Mouse (Mus musculus): ENCODE data around the gene Pcdh9. TPM values are rescaled to one million over a fixed set of nuclear protein-coding genes. Genes with fewer than 3 reads are reported as not detected.

The Pcdh9 gene
- total and polyA plus RNA-seq, 3 experiments = 0.22 TPM; not detected in 2

- no peaks in the 10 kb centered on the region for H3K27me3 ChIP-seq (ENCODE audit: insufficient read depth, low read length)
- ATAC-seq (ENCODE audit: extremely low read depth, insufficient number of reproducible peaks, low FRiP score, poor library complexity, severe bottlenecking) (no peak), DNase-seq (ENCODE audit: low spot score) (no peak)
- peaks cover 16% of the 10 kb centered on the region for H3K9me3 ChIP-seq (replicated peaks)
- TF ChIP-seq CTCF (IDR thresholded peaks at IDR 0.05; ENCODE audit: low read depth, low read length) = no peak
- TF ChIP-seq GATA2 (IDR thresholded peaks at IDR 0.05; ENCODE audit: borderline replicate concordance, low read depth, low read length) = no peak
- TF ChIP-seq POLR2AphosphoS5 (IDR thresholded peaks at IDR 0.05; ENCODE audit: insufficient replicate concordance, low read depth, low read length) = no peak
- no peak for TF ChIP-seq GATA1 (IDR thresholded peaks at IDR 0.05; ENCODE audit: borderline replicate concordance, low read length)
- no peak for TF ChIP-seq TAL1 (conservative IDR thresholded peaks at IDR 0.05; ENCODE audit: low read depth, low read length)
- no peaks in the 10 kb centered on the region for H3K4me1 ChIP-seq (ENCODE audit: insufficient read depth, low read depth, low read length)
- no peaks in the 10 kb centered on the region for H3K36me3 ChIP-seq (replicated peaks)
- no peak overlapping the region for H3K4me3 ChIP-seq (ENCODE audit: low read depth, low read length)
Measured at GRCm38 (mm10) chr14:93095081-93095480, 795.4 kb downstream of the Pcdh9 start.

- Histone ChIP-seq H3K9me3 (replicated peaks) (peaks cover 14% of the 10 kb centered on the region), H3K27me3 (ENCODE audit: insufficient read depth, low read length) (no peaks in the 10 kb centered on the region), H3K36me3 (replicated peaks) (no peaks in the 10 kb centered on the region), H3K4me3 (ENCODE audit: low read depth, low read length) (no peak overlapping the region), H3K4me1 (ENCODE audit: insufficient read depth, low read depth, low read length) (no peaks in the 10 kb centered on the region)
- no peak for ATAC-seq (ENCODE audit: extremely low read depth, insufficient number of reproducible peaks, low FRiP score, poor library complexity, severe bottlenecking)
- TF ChIP-seq CTCF (IDR thresholded peaks at IDR 0.05; ENCODE audit: low read depth, low read length) = no peak
- no peak for TF ChIP-seq TAL1 (conservative IDR thresholded peaks at IDR 0.05; ENCODE audit: low read depth, low read length)
- no peak for TF ChIP-seq POLR2AphosphoS5 (IDR thresholded peaks at IDR 0.05; ENCODE audit: insufficient replicate concordance, low read depth, low read length)
- TF ChIP-seq GATA1 (IDR thresholded peaks at IDR 0.05; ENCODE audit: borderline replicate concordance, low read length) = no peak
- no peak for TF ChIP-seq GATA2 (IDR thresholded peaks at IDR 0.05; ENCODE audit: borderline replicate concordance, low read depth, low read length)
- no peak for DNase-seq (ENCODE audit: low spot score)
Measured at GRCm38 (mm10) chr14:93092806-93093205, 797.7 kb downstream of the Pcdh9 start.

- DNase-seq (ENCODE audit: low spot score) = no peak
- no peak overlapping the region for H3K4me3 ChIP-seq (ENCODE audit: low read depth, low read length)
- peaks cover 2% of the 10 kb centered on the region; the same call in 1 of the 2 replicates for H3K9me3 ChIP-seq (replicated peaks)
- H3K4me1 ChIP-seq (ENCODE audit: insufficient read depth, low read depth, low read length) = no peaks in the 10 kb centered on the region
- no peak for ATAC-seq (ENCODE audit: extremely low read depth, insufficient number of reproducible peaks, low FRiP score, poor library complexity, severe bottlenecking)
- no peaks in the 10 kb centered on the region for H3K27me3 ChIP-seq (ENCODE audit: insufficient read depth, low read length)
- H3K36me3 ChIP-seq (replicated peaks) = no peaks in the 10 kb centered on the region
- TF ChIP-seq GATA2 (IDR thresholded peaks at IDR 0.05; ENCODE audit: borderline replicate concordance, low read depth, low read length) (no peak), CTCF (IDR thresholded peaks at IDR 0.05; ENCODE audit: low read depth, low read length) (no peak), POLR2AphosphoS5 (IDR thresholded peaks at IDR 0.05; ENCODE audit: insufficient replicate concordance, low read depth, low read length) (no peak), TAL1 (conservative IDR thresholded peaks at IDR 0.05; ENCODE audit: low read depth, low read length) (no peak), GATA1 (IDR thresholded peaks at IDR 0.05; ENCODE audit: borderline replicate concordance, low read length) (no peak)
Measured at GRCm38 (mm10) chr14:93085646-93086045, 804.8 kb downstream of the Pcdh9 start.

GRCm38 (mm10) chr14:93083140-93083539, 807.3 kb downstream of the Pcdh9 start:
- peaks cover 8% of the 10 kb centered on the region for H3K9me3 ChIP-seq (replicated peaks)
- no peaks in the 10 kb centered on the region for H3K4me1 ChIP-seq (ENCODE audit: insufficient read depth, low read depth, low read length)
- H3K4me3 ChIP-seq (ENCODE audit: low read depth, low read length) = no peak overlapping the region
- TF ChIP-seq TAL1 (conservative IDR thresholded peaks at IDR 0.05; ENCODE audit: low read depth, low read length) (no peak), CTCF (IDR thresholded peaks at IDR 0.05; ENCODE audit: low read depth, low read length) (no peak), POLR2AphosphoS5 (IDR thresholded peaks at IDR 0.05; ENCODE audit: insufficient replicate concordance, low read depth, low read length) (no peak), GATA1 (IDR thresholded peaks at IDR 0.05; ENCODE audit: borderline replicate concordance, low read length) (no peak), GATA2 (IDR thresholded peaks at IDR 0.05; ENCODE audit: borderline replicate concordance, low read depth, low read length) (no peak)
- DNase-seq (ENCODE audit: low spot score) = no peak
- no peak for ATAC-seq (ENCODE audit: extremely low read depth, insufficient number of reproducible peaks, low FRiP score, poor library complexity, severe bottlenecking)
- no peaks in the 10 kb centered on the region for H3K36me3 ChIP-seq (replicated peaks)
- H3K27me3 ChIP-seq (ENCODE audit: insufficient read depth, low read length) = no peaks in the 10 kb centered on the region

- TF ChIP-seq GATA2 (IDR thresholded peaks at IDR 0.05; ENCODE audit: borderline replicate concordance, low read depth, low read length) (no peak), TAL1 (conservative IDR thresholded peaks at IDR 0.05; ENCODE audit: low read depth, low read length) (no peak), GATA1 (IDR thresholded peaks at IDR 0.05; ENCODE audit: borderline replicate concordance, low read length) (no peak), CTCF (IDR thresholded peaks at IDR 0.05; ENCODE audit: low read depth, low read length) (no peak), POLR2AphosphoS5 (IDR thresholded peaks at IDR 0.05; ENCODE audit: insufficient replicate concordance, low read depth, low read length) (no peak)
- H3K36me3 ChIP-seq (replicated peaks) = no peaks in the 10 kb centered on the region
- no peaks in the 10 kb centered on the region for H3K27me3 ChIP-seq (ENCODE audit: insufficient read depth, low read length)
- H3K4me3 ChIP-seq (ENCODE audit: low read depth, low read length) = no peak overlapping the region
- peaks cover 11% of the 10 kb centered on the region for H3K9me3 ChIP-seq (replicated peaks)
- no peak for ATAC-seq (ENCODE audit: extremely low read depth, insufficient number of reproducible peaks, low FRiP score, poor library complexity, severe bottlenecking)
- DNase-seq (ENCODE audit: low spot score) = no peak
- H3K4me1 ChIP-seq (ENCODE audit: insufficient read depth, low read depth, low read length) = no peaks in the 10 kb centered on the region
Measured at GRCm38 (mm10) chr14:93080910-93081309, 809.6 kb downstream of the Pcdh9 start.

- Histone ChIP-seq H3K27me3 (ENCODE audit: insufficient read depth, low read length) (no peaks in the 10 kb centered on the region), H3K4me3 (ENCODE audit: low read depth, low read length) (no peak overlapping the region), H3K4me1 (ENCODE audit: insufficient read depth, low read depth, low read length) (no peaks in the 10 kb centered on the region), H3K9me3 (replicated peaks) (peaks cover 24% of the 10 kb centered on the region), H3K36me3 (replicated peaks) (no peaks in the 10 kb centered on the region)
- no peak for ATAC-seq (ENCODE audit: extremely low read depth, insufficient number of reproducible peaks, low FRiP score, poor library complexity, severe bottlenecking)
- no peak for TF ChIP-seq CTCF (IDR thresholded peaks at IDR 0.05; ENCODE audit: low read depth, low read length)
- TF ChIP-seq GATA2 (IDR thresholded peaks at IDR 0.05; ENCODE audit: borderline replicate concordance, low read depth, low read length) = no peak
- no peak for TF ChIP-seq TAL1 (conservative IDR thresholded peaks at IDR 0.05; ENCODE audit: low read depth, low read length)
- TF ChIP-seq POLR2AphosphoS5 (IDR thresholded peaks at IDR 0.05; ENCODE audit: insufficient replicate concordance, low read depth, low read length) = no peak
- no peak for TF ChIP-seq GATA1 (IDR thresholded peaks at IDR 0.05; ENCODE audit: borderline replicate concordance, low read length)
- no peak for DNase-seq (ENCODE audit: low spot score)
Measured at GRCm38 (mm10) chr14:93075761-93076160, 814.7 kb downstream of the Pcdh9 start.

Data from G1E (cell line).